Comparison of ENCODE assay signal across 8 mouse cellular contexts in genomic region chr4:122885768-122886578, GRCm38 (mm10). TPM values are rescaled to one million over a fixed set of nuclear protein-coding genes. Genes with fewer than 3 reads are reported as not detected.
DNase-seq lines count a peak whose midpoint lies in the region; ATAC-seq and TF ChIP-seq lines count a peak whose summit lies in the region.

Gene Cap1, minus strand, starts transcription at chr4:122886056.

- intact Hi-C loops in heart, postnatal 10 days (cut with DNase I), result no loop called here

- H3K4me1 ChIP-seq in ES-Bruce4 (ENCODE audit: control insufficient read depth, insufficient read depth, low read length), result no peaks in the 10 kb centered on the region
- H3K4me1 ChIP-seq in forebrain, embryonic 13.5 days, result peaks cover 43% of the 10 kb centered on the region
- H3K4me1 ChIP-seq in liver, postnatal 0 days (ENCODE audit: insufficient read depth), result peaks cover 32% of the 10 kb centered on the region
- H3K4me1 ChIP-seq in neural tube, embryonic 14.5 days (ENCODE audit: control insufficient read depth, insufficient read depth, low read length), result peaks cover 15% of the 10 kb centered on the region

- H3K4me3 ChIP-seq in ES-Bruce4 (ENCODE audit: low read depth, low read length), result peak within 1 kb of the TSS; percentile 94
- H3K4me3 ChIP-seq in forebrain, embryonic 13.5 days, result peak within 1 kb of the TSS; percentile 81
- H3K4me3 ChIP-seq in liver, postnatal 0 days (ENCODE audit: low read depth, low read length), result peak within 1 kb of the TSS; percentile 87
- peak within 1 kb of the TSS; percentile 65 for H3K4me3 ChIP-seq in neural tube, embryonic 14.5 days (ENCODE audit: low read depth, low read length)

- TF ChIP-seq CTCF in ES-Bruce4 (IDR thresholded peaks at IDR 0.05; ENCODE audit: low read depth, low read length), result no peak
- TF ChIP-seq CTCF in liver, postnatal 0 days (IDR thresholded peaks at IDR 0.05; ENCODE audit: low read depth), result no peak

- DNase-seq in heart, postnatal 10 days, result peak; percentile 98 to 99
- DNase-seq in large intestine, adult 2 months (ENCODE audit: low read depth, low spot score), result peak; percentile 99
- DNase-seq in liver, postnatal 0 days, result peak; percentile 99
- DNase-seq in testis, postnatal 10 days (ENCODE audit: low spot score), result peak; percentile 97

- no peaks in the 10 kb centered on the region for H3K9me3 ChIP-seq in ES-Bruce4 (replicated peaks; ENCODE audit: control insufficient read depth, insufficient read depth, low read length, poor library complexity, severe bottlenecking)
- no peaks in the 10 kb centered on the region for H3K9me3 ChIP-seq in forebrain, embryonic 13.5 days (replicated peaks)
- H3K9me3 ChIP-seq in liver, postnatal 0 days (ENCODE audit: low read length), result no peaks in the 10 kb centered on the region
- H3K9me3 ChIP-seq in neural tube, embryonic 14.5 days (ENCODE audit: control insufficient read depth, low read length), result no peaks in the 10 kb centered on the region

- H3K36me3 ChIP-seq in ES-Bruce4 (ENCODE audit: control insufficient read depth, insufficient read depth, low read length, poor library complexity, severe bottlenecking), result no peaks in the 10 kb centered on the region
- peaks cover 6% of the 10 kb centered on the region; the same call in 1 of the 2 replicates for H3K36me3 ChIP-seq in forebrain, embryonic 13.5 days (ENCODE audit: poor library complexity, severe bottlenecking)
- H3K36me3 ChIP-seq in liver, postnatal 0 days (replicated peaks; ENCODE audit: insufficient read depth, low read length), result peaks cover 3% of the 10 kb centered on the region; the same call in 1 of the 2 replicates
- no peaks in the 10 kb centered on the region for H3K36me3 ChIP-seq in neural tube, embryonic 14.5 days (ENCODE audit: control insufficient read depth, insufficient read depth, low read length)

- no peaks in the 10 kb centered on the region for H3K27me3 ChIP-seq in ES-Bruce4 (ENCODE audit: control insufficient read depth, insufficient read depth, low read length, poor library complexity, severe bottlenecking)
- H3K27me3 ChIP-seq in forebrain, embryonic 13.5 days, result no peaks in the 10 kb centered on the region
- no peaks in the 10 kb centered on the region for H3K27me3 ChIP-seq in liver, postnatal 0 days (ENCODE audit: insufficient read depth, low read length)
- H3K27me3 ChIP-seq in neural tube, embryonic 14.5 days (ENCODE audit: control insufficient read depth, insufficient read depth, low read length), result no peaks in the 10 kb centered on the region; the same call in 1 of the 2 replicates

- WGBS in forebrain, embryonic 13.5 days, result under 1% methylated on average over 49 of the region's 49 CpGs
- under 1% methylated on average over 49 of the region's 49 CpGs for WGBS in large intestine, adult 2 months
- under 1% methylated on average over 49 of the region's 49 CpGs for WGBS in liver, postnatal 0 days (ENCODE audit: insufficient replicate concordance)
- under 1% methylated on average over 49 of the region's 49 CpGs for WGBS in neural tube, embryonic 14.5 days

- H3K27ac ChIP-seq in ES-Bruce4 (ENCODE audit: insufficient read depth, low read length), result peak within 1 kb of the TSS; percentile 99
- H3K27ac ChIP-seq in forebrain, embryonic 13.5 days, result peak within 1 kb of the TSS; percentile 99
- H3K27ac ChIP-seq in liver, postnatal 0 days (ENCODE audit: low read depth), result peak within 1 kb of the TSS; percentile 100
- peak within 1 kb of the TSS; percentile 99 for H3K27ac ChIP-seq in neural tube, embryonic 14.5 days (ENCODE audit: low read depth, low read length)

- peak; percentile 91 for TF ChIP-seq POLR2A in ES-Bruce4 (IDR thresholded peaks at IDR 0.05; ENCODE audit: insufficient read depth, low read length)

- peak within 1 kb of the TSS; percentile 93 for H3K9ac ChIP-seq in ES-Bruce4 (ENCODE audit: low read depth, poor library complexity, severe bottlenecking)
- peak within 1 kb of the TSS; percentile 82 for H3K9ac ChIP-seq in forebrain, embryonic 13.5 days
- H3K9ac ChIP-seq in liver, postnatal 0 days (replicated peaks), result peak within 1 kb of the TSS; percentile 92
- H3K9ac ChIP-seq in neural tube, embryonic 14.5 days (replicated peaks; ENCODE audit: low read depth, low read length), result peak within 1 kb of the TSS; percentile 80

- peak; percentile 94 for ATAC-seq in cerebellum, adult (ENCODE audit: insufficient number of reproducible peaks, low FRiP score, low TSS enrichment)
- peak; percentile 95 for ATAC-seq in forebrain, embryonic 13.5 days
- peak; percentile 94 for ATAC-seq in liver, postnatal 0 days
- ATAC-seq in neural tube, embryonic 14.5 days (ENCODE audit: low read depth), result peak; percentile 95

- no peak for TF ChIP-seq EP300 in ES-Bruce4 (IDR thresholded peaks at IDR 0.05; ENCODE audit: insufficient read depth, low read depth, low read length)
- peak; percentile 72 for TF ChIP-seq EP300 in liver, postnatal 0 days (IDR thresholded peaks at IDR 0.05; ENCODE audit: low read depth)

- peak within 1 kb of the TSS; percentile 80 for H3K4me2 ChIP-seq in forebrain, embryonic 13.5 days
- H3K4me2 ChIP-seq in liver, postnatal 0 days (ENCODE audit: low read depth, low read length), result peak within 1 kb of the TSS; percentile 98
- peak within 1 kb of the TSS; percentile 76 for H3K4me2 ChIP-seq in neural tube, embryonic 14.5 days (ENCODE audit: low read depth, low read length)

RNA-seq across cellular contexts. Expression of gene Cap1, which starts in this region (rescaled TPM):
- 183 and 192 TPM in 2 replicates for polyA plus RNA-seq in ES-Bruce4 (2011; ENCODE audit: insufficient read depth, insufficient read length, low read depth, missing spikeins)
- 70.7 and 71.3 TPM in 2 replicates for polyA plus RNA-seq in forebrain, embryonic 13.5 days (2015; fragmentation: Nextera tagmentation; extraction: Ambion mirVana)
- total RNA-seq in heart, postnatal 10 days (2021), result 10 to 100 TPM; 84.6 to 89.1 TPM
- 151 and 177 TPM in 2 replicates for polyA plus RNA-seq in large intestine, adult 2 months (2012; rRNA removed)
- polyA plus RNA-seq in liver, postnatal 0 days (2015; fragmentation: Nextera tagmentation; extraction: Ambion mirVana), result 22.3 and 28.4 TPM in 2 replicates
- 66.5 and 69.7 TPM in 2 replicates for polyA plus RNA-seq in neural tube, embryonic 14.5 days (2014; fragmentation: Nextera tagmentation; extraction: Ambion mirVana)

Comparison
In these comparisons a context has a peak if more than half of its experiments do, and no peak if none do; other contexts are left out.
1. Peak in every context shown above with its lines: DNase-seq, ATAC-seq, H3K4me3 ChIP-seq and H3K27ac ChIP-seq.